Mouse (Mus musculus): Measurements from ENCODE around the gene Ints11. TPM values are rescaled to one million over a fixed set of nuclear protein-coding genes. Genes with fewer than 3 reads are reported as not detected.

Ints11 gene
- total RNA-seq, 2 experiments from 2014 or later, result 35.9 to 47.5 TPM

Other genes starting within 250 kb of the Ints11 start
- 34.5 and 39.3 TPM in 2 replicates for gene Cdk11b, start 244.7 kb upstream of the Ints11 start, total RNA-seq (2015)
- 50.7 and 56.0 TPM in 2 replicates for gene Cdk11b, start 244.7 kb upstream of the Ints11 start, total RNA-seq (2017)
- gene Gm10563, start 224.1 kb upstream of the Ints11 start, total RNA-seq (2015), result not detected in 2 replicates
- not detected in 2 replicates for gene Gm10563, start 224.1 kb upstream of the Ints11 start, total RNA-seq (2017)
- gene Mmp23, start 216.2 kb upstream of the Ints11 start, total RNA-seq (2015), result 0.12 and 0.20 TPM in 2 replicates
- not detected in 2 replicates for gene Mmp23, start 216.2 kb upstream of the Ints11 start, total RNA-seq (2017)
- gene Mib2, start 200.3 kb upstream of the Ints11 start, total RNA-seq (2015), result 3.1 and 3.6 TPM in 2 replicates
- gene Mib2, start 200.3 kb upstream of the Ints11 start, total RNA-seq (2017), result 19.7 and 24.5 TPM in 2 replicates
- 2.2 and 2.4 TPM in 2 replicates for gene Fndc10, start 175.2 kb upstream of the Ints11 start, total RNA-seq (2015)
- 1.6 and 2.6 TPM in 2 replicates for gene Fndc10, start 175.2 kb upstream of the Ints11 start, total RNA-seq (2017)
- gene Ssu72, start 164.7 kb upstream of the Ints11 start, total RNA-seq (2015), result 90.2 and 93.9 TPM in 2 replicates
- 101 and 105 TPM in 2 replicates for gene Ssu72, start 164.7 kb upstream of the Ints11 start, total RNA-seq (2017)
- 0.37 and 0.44 TPM in 2 replicates for gene Tmem240, start 134.7 kb upstream of the Ints11 start, total RNA-seq (2015)
- 0.04 and 0.57 TPM in 2 replicates for gene Tmem240, start 134.7 kb upstream of the Ints11 start, total RNA-seq (2017)
- 57.0 and 58.9 TPM in 2 replicates for gene Atad3a, start 108.5 kb upstream of the Ints11 start, total RNA-seq (2015)
- 69.8 and 90.6 TPM in 2 replicates for gene Atad3a, start 108.5 kb upstream of the Ints11 start, total RNA-seq (2017)
- gene Vwa1, start 94.8 kb upstream of the Ints11 start, total RNA-seq (2015), result 0.22 and 0.37 TPM in 2 replicates
- gene Vwa1, start 94.8 kb upstream of the Ints11 start, total RNA-seq (2017), result 0.24 and 0.42 TPM in 2 replicates
- not detected in 2 replicates for gene Tmem88b, start 83.7 kb upstream of the Ints11 start, total RNA-seq (2015)
- not detected in 2 replicates for gene Tmem88b, start 83.7 kb upstream of the Ints11 start, total RNA-seq (2017)
- not detected in 2 replicates for gene Ankrd65, start 79.1 kb upstream of the Ints11 start, total RNA-seq (2015)
- gene Ankrd65, start 79.1 kb upstream of the Ints11 start, total RNA-seq (2017), result not detected in 2 replicates
- 203 and 210 TPM in 2 replicates for gene Mrpl20, start 66.7 kb upstream of the Ints11 start, total RNA-seq (2015)
- gene Mrpl20, start 66.7 kb upstream of the Ints11 start, total RNA-seq (2017), result 70.0 and 102 TPM in 2 replicates
- gene Ccnl2, start 57.1 kb upstream of the Ints11 start, total RNA-seq (2015), result 54.0 and 63.6 TPM in 2 replicates
- gene Ccnl2, start 57.1 kb upstream of the Ints11 start, total RNA-seq (2017), result 80.8 and 88.0 TPM in 2 replicates
- 107 and 111 TPM in 2 replicates for gene Aurkaip1, start 38.3 kb upstream of the Ints11 start, total RNA-seq (2015)
- gene Aurkaip1, start 38.3 kb upstream of the Ints11 start, total RNA-seq (2017), result 128 and 137 TPM in 2 replicates
- not detected in 2 replicates for gene Mxra8, start 29.9 kb upstream of the Ints11 start, total RNA-seq (2015)
- gene Mxra8, start 29.9 kb upstream of the Ints11 start, total RNA-seq (2017), result not detected in 2 replicates
- gene Dvl1, start 22.1 kb upstream of the Ints11 start, total RNA-seq (2015), result 9.6 and 9.9 TPM in 2 replicates
- 12.8 and 13.0 TPM in 2 replicates for gene Dvl1, start 22.1 kb upstream of the Ints11 start, total RNA-seq (2017)
- gene Tas1r3, start 6.2 kb upstream of the Ints11 start, total RNA-seq (2015), result 0.07 and 0.10 TPM in 2 replicates
- gene Tas1r3, start 6.2 kb upstream of the Ints11 start, total RNA-seq (2017), result 0.17 TPM in 2 replicates
- 7.6 and 7.8 TPM in 2 replicates for gene Cptp, start 106 bp upstream of the Ints11 start, total RNA-seq (2015)
- gene Cptp, start 106 bp upstream of the Ints11 start, total RNA-seq (2017), result 8.8 and 9.2 TPM in 2 replicates
- gene Pusl1, start 22.2 kb downstream of the Ints11 start, total RNA-seq (2015), result 18.7 and 22.5 TPM in 2 replicates
- 19.3 and 33.7 TPM in 2 replicates for gene Pusl1, start 22.2 kb downstream of the Ints11 start, total RNA-seq (2017)
- gene Acap3, start 22.3 kb downstream of the Ints11 start, total RNA-seq (2015), result 7.9 and 8.3 TPM in 2 replicates
- gene Acap3, start 22.3 kb downstream of the Ints11 start, total RNA-seq (2017), result 6.2 and 6.7 TPM in 2 replicates
- gene Ube2j2, start 74.3 kb downstream of the Ints11 start, total RNA-seq (2015), result 60.5 and 84.8 TPM in 2 replicates
- gene Ube2j2, start 74.3 kb downstream of the Ints11 start, total RNA-seq (2017), result 97.5 and 98.7 TPM in 2 replicates
- 105 and 126 TPM in 2 replicates for gene C1qtnf12, start 92.8 kb downstream of the Ints11 start, total RNA-seq (2015)
- gene C1qtnf12, start 92.8 kb downstream of the Ints11 start, total RNA-seq (2017), result 30.6 and 39.6 TPM in 2 replicates
- 10.5 and 10.6 TPM in 2 replicates for gene B3galt6, start 123.1 kb downstream of the Ints11 start, total RNA-seq (2015)
- gene B3galt6, start 123.1 kb downstream of the Ints11 start, total RNA-seq (2017), result 11.4 and 12.9 TPM in 2 replicates
- 52.6 and 54.4 TPM in 2 replicates for gene Sdf4, start 123.3 kb downstream of the Ints11 start, total RNA-seq (2015)
- 188 and 205 TPM in 2 replicates for gene Sdf4, start 123.3 kb downstream of the Ints11 start, total RNA-seq (2017)
- gene Tnfrsf4, start 144.3 kb downstream of the Ints11 start, total RNA-seq (2015), result 1.6 and 2.0 TPM in 2 replicates
- gene Tnfrsf4, start 144.3 kb downstream of the Ints11 start, total RNA-seq (2017), result 0.37 and 0.57 TPM in 2 replicates
- 0.76 and 4.5 TPM in 2 replicates for gene Tnfrsf18, start 156.6 kb downstream of the Ints11 start, total RNA-seq (2015)
- gene Tnfrsf18, start 156.6 kb downstream of the Ints11 start, total RNA-seq (2017), result 1.9 and 2.0 TPM in 2 replicates
- not detected in 2 replicates for gene Ttll10, start 189.9 kb downstream of the Ints11 start, total RNA-seq (2015)
- gene Ttll10, start 189.9 kb downstream of the Ints11 start, total RNA-seq (2017), result not detected in 2 replicates
- 16.9 and 24.7 TPM in 2 replicates for gene 9430015G10Rik, start 240.4 kb downstream of the Ints11 start, total RNA-seq (2015)
- gene 9430015G10Rik, start 240.4 kb downstream of the Ints11 start, total RNA-seq (2017), result 28.3 and 33.7 TPM in 2 replicates